Mouse (Mus musculus) retina, embryonic 14.5 days (tissue): ENCODE measurements around the gene Jmjd7.

Experiments
- DNase-seq: peaks from one replicate; pipeline ENCODE4 v3.0.0-alpha.2; 2015; ENCODE audit warnings: low spot score

Jmjd7 gene

GRCm38 (mm10) chr2:120059466-120059865 lies 32.2 kb downstream of the Jmjd7 start:
- no peak for DNase-seq

GRCm38 (mm10) chr2:120060190-120060589 lies 32.9 kb downstream of the Jmjd7 start:
- DNase-seq, result peak; percentile 35

GRCm38 (mm10) chr2:120060651-120061050 lies 33.4 kb downstream of the Jmjd7 start:
- no peak for DNase-seq

GRCm38 (mm10) chr2:120062248-120062647 lies 35.0 kb downstream of the Jmjd7 start:
- no peak for DNase-seq

GRCm38 (mm10) chr2:120064639-120065038 lies 37.4 kb downstream of the Jmjd7 start:
- DNase-seq, result no peak

- no peak for DNase-seq
Observed at GRCm38 (mm10) chr2:120065243-120065642, 38.0 kb downstream of the Jmjd7 start.

GRCm38 (mm10) chr2:120066224-120066623 lies 38.9 kb downstream of the Jmjd7 start:
- no peak for DNase-seq

GRCm38 (mm10) chr2:120068555-120069465 lies 41.5 kb downstream of the Jmjd7 start:
- peak; percentile 71 for DNase-seq

- no peak for DNase-seq
Observed at GRCm38 (mm10) chr2:120069466-120069990, 42.2 kb downstream of the Jmjd7 start.

- DNase-seq, result no peak
Observed at GRCm38 (mm10) chr2:120074096-120074495, 46.8 kb downstream of the Jmjd7 start.

GRCm38 (mm10) chr2:120076076-120076705 lies 48.9 kb downstream of the Jmjd7 start:
- peak; percentile 60 for DNase-seq
